Mouse (Mus musculus) cerebellum, postnatal 14 days (tissue): ENCODE results near the gene Lgals2.
"Not testable (repeated sequence)": the region's sequence is repeated elsewhere in the genome, so short reads cannot be mapped to it uniquely, and the experiment has no call there.

Experiments
- DNase-seq, 2 experiments: peaks; one replicate each; pipeline ENCODE4 v3.0.0; 2021; ENCODE audit warnings: mixed read lengths in 2 of 2

Gene Lgals2

DNA sequence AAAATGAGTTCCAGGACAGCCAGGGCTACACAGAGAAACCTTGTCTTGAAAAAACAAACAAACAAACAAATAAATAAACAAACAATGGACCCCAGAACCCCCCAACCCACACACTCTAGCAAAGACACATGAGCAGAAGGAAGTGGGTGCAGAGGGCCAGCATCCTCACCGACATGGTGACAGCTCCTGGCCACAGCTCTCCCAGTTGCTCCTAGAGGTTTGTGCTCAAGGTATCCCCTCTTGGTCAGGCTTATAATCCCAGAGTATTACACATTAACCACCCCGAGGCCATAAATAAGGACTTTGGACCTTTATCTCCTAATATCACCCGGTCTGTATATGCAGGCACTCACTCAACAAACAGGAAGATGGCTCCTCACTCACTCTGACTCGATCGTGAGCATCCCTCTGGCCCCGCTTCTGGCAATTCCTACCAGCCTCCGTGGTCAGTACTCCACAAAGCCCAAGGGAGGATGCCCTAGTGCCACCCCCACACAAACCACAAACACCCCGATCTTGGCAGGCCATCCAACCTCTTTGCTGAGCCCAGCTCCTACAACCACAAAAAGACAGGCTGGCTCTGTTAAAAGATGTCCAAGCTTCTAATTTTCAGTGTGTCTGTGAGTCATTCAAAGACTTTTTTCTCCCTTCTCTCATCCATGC lies at the start of gene Lgals2:
Gene Lgals2, minus strand, starts transcription at position 227 of the 663 bp plus-strand sequence.
- DNase-seq: no peak

DNA sequence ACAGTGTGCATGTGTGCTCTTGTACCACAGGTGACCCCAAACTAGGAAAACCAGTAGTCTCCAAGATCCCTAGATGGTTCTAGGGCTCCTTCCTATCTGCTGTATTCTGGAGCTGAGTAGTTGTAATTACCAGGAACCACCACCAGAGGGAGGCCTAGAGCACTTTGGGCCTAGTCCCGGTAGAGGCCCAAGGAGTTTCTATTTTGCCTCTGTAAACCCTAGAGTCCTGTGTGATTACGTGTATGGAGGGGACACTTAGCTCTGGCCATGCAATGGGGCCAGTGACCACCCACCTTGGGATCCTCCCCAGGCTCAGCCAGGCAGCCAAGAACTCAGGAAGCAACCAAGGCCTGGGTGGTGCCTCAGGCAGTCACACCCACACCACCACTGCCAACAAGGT lies 47.9 kb upstream of the Lgals2 start:
- DNase-seq: peak; percentile 93 to 95

DNA sequence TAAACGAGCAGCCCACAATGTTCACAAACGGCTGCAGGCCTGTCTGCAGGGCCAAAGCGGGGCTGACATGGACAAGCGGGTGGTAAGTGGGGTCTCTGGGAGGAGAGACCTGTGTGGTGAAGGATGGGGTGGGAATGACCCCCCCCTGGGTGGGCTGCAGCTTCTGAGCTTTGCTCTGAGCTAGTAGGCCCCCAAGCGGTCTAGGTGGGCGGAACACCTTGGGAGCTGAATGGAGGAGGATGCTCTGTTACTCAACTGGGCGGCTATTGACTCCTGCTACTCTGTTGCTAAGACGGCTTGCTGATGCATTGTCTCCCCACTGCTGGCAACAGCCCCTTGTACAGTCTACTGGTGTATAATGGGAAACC lies 46.1 kb upstream of the Lgals2 start:
- DNase-seq: no peak

DNA sequence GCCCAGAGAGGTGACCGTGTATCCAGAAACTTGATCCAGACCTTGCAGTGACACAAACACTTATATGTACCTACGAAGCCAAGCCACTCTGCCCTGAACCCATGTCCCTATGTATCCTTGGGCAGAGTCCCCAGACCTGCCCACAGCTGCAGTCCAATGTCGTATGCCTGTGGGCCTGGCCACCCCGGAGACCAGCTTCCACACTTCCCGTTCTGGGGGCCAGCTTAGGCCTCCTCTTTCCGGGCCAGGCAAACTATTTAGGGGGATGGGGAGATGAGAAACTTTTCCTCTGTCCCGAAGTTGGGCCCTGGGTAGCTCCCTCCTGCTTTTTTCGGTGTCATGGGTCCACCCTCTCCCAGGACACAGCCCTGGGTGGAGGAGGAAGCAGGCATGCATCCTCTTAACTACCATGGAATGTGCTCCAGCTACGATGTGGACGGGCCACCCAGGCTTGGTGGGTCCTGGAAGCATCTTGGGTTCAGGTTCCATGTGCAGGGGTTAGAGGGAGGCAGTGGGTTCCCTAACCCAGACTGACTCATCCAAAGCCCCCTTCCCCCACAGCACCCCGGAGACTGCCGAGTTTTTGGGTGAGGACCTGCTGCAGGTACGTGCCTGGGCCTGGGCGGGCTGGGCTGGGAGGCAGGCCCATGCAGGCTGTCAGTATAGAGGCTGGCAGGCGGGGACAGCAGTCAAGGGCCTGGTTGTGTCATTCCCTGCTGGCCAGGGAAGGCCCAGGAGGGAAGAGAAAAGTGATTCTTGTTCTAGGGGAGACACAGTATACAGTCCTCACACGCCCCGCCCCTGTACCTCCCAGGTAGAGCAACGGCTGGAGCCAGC lies 45.5 kb upstream of the Lgals2 start:
- no peak for DNase-seq

DNA sequence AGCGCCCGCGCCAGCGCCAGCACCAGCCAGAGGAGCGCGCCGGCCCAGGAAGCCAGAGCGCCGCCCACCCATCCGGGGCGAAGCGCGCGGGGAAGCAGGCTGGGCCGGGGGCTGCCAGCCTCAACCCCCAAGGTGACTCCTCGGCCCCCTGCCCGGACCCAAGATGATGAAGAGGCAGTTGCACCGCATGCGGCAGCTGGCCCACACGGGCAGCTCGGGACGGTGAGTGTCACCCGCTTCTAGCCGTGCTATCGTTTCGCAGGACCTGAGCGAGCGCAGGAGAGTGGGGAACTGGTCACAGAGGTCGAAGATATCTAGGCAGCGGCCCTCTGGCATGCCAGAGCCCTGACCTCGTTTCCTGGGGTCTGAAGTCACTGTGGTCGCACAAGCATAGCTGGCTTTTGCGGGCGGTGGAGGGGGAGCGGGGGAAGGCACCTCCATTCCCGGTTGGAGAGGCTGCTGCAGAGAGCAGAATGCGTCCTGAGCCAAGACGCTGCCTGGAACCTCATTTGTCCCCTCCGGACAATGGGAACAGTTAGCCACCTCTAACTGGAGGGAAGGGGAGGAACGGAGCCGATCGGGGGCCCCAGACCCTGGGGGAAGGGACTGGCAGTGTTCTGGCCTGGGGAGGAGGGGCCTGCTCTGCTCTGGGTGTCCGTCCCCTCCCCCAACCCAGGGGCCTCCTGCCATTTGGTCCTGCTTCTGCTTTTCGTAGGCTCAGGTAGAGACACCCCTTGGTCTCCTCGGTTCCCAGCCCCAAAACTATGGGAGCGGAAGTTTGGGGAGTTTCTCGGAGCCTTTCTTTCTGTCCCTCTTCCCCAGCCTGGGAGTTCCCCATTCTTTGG lies 44.6 kb upstream of the Lgals2 start, which contains the start of gene Sh3bp1:
Gene Sh3bp1, plus strand, starts transcription at position 29 of the 845 bp plus-strand sequence.
- peak; percentile 48 to 53 for DNase-seq

DNA sequence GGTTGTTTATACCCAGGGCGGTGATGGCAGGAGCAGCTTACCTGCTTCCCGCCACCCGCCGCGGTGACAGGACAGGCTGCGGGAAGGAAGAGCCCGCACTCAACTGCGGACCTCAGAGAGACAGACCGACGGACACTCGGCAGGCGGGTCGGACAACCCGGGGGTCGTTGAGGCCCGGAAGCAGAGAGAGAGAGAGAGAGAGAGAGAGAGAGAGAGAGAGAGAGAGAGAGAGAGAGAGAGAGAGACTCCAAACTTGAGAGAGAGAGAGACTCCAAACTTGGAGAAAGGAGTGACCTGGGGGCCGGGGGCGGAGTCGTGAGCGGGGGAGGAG lies 44.0 kb upstream of the Lgals2 start, which contains the start of gene Gm49510:
Gene Gm49510, plus strand, starts transcription at position 259 of the 331 bp plus-strand sequence.
- no peak for DNase-seq

DNA sequence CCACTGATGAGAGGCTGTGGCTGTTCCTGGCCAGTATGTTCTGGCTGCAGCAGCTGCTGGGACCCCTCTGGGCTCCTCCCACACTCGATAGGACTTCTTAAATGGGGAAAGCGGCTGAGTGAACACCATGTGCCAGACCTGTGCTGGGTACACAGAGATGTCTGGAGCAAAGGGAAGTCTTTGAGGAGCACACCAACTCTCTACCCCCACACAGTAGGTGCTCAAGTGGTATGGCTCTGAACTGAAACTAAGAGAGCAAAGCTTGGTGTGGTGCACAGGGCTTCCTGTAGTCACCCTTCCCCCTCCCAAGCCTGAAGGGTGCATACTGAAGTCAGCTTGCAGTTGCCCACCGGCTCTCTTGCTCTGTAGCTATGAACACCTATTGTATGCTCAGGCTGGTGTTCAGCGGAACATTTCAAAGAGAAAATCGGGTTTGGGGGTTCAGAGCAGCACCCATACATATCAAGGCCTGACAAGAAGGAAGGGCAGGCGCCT lies 43.2 kb upstream of the Lgals2 start:
- DNase-seq: no peak

DNA sequence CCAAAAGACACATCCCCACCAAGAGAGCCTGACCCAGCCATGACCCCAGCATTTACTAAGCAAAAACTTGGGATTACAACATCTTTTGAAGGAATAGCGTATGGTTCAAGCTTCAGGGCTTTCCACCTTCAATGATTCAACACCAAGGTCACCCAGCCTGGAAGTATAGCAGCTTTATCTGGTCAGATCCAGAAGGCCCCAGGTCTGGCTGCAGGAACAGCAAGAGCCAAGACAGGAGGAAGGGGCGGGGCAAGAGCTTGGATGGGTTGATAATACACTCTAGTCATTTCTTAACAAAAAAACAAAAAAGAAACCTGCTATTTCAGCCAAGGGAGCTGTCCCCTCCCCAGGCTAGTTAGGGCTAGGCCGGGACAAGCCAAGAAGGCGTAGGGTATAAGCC lies 42.2 kb upstream of the Lgals2 start:
- DNase-seq: no peak

DNA sequence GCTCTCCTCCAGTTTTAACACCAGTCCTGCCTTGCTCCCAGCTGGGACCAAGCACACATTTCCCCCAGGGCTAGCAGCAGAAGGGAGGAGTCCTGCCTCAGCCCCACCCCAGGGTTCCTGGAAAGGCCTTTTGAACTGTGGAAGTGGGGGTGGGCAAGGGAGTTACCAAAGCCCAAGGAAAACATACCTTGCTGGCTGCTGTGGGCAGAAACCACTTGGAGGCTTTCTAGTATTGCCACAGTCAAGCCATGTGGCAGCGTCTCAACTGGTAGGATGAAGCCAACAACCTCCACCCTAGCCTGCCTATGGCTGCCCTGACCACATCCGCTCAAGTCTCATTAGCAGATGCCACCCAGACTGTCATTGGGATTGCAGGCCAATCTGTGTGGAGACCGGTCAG lies 40.8 kb upstream of the Lgals2 start:
- no peak for DNase-seq

DNA sequence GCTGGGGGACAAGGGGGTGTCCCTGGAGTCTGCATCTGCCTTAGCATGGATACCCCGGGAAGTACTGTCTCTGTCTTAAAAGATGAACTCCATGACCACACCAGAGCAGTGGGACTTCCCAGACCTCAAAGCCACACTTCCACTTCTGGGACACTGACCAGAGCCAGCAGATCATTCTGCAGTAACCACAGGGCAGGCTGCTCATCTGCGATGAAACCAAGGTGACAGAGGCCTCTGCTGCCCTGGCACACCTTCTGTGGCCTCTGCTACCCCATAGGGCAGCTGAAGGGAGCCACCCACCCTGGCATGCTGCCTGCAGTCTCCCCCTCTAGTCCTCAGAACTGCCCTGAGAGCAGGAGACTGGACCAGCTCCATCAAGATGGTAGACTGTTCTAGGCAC lies 40.4 kb upstream of the Lgals2 start:
- DNase-seq: peak in 1 of 2 experiments; percentile 46

DNA sequence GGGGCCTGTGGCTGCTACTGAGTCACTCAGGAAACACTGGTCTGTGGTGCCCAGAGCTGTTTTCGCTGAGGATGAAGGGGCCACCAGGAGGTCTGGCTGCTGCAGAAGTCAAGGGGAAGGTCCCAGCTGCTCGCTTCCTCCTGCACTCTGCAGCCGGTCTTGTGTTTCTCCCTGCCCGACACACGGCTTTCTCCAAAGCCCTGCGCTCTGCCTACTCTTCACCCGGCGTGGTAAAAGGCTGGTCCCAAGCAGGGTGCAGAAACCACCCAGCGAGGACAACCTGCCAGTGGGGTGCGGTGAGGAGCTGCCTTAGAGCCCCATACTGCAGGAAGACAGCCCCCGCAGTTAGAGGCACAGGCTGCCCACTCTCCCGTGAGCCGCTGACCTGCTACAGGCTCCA lies 39.4 kb upstream of the Lgals2 start:
- DNase-seq: no peak

DNA sequence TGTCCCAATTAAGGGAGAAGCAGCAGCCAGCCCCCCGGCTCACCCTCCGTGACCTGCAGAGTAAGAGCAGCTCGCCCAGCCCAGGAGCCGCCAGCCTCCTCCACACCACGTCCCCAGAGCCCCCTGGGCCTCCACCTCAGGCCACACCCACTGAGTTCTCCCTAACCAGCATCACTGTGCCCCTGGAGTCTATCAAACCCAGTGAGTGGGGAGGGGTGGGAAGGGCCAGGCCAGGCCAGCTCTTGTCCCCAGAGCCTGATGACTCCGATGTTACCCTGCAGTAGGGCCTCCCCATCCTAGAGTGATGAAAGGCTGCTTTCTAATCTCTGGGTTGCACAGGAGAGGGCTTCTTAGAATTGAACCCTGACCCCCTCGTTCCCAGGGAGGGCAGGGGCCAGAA lies 37.1 kb upstream of the Lgals2 start:
- DNase-seq: no peak

DNA sequence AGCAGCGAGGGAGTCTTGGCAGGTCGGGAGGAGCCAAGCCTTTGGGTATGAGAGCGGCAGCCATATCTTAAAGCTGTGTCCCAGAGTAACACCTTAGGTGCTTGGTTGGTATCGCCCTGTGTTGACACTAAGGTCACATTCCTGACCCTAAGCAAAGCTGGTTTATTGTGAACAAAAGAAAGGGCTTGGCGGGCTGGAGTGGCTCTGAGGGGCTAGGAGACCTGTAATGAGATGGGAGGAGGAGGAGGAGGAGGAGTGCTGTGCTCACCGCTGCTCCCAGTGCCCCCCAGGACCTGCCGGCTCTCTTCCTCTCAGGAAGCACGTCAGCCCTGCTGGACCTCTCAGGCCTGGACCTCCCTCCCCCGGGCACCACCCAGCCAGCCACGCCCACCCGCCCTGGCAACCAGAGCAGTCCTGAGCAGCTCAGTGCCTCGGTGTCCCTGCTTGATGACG lies 34.1 kb upstream of the Lgals2 start:
- no peak for DNase-seq

DNA sequence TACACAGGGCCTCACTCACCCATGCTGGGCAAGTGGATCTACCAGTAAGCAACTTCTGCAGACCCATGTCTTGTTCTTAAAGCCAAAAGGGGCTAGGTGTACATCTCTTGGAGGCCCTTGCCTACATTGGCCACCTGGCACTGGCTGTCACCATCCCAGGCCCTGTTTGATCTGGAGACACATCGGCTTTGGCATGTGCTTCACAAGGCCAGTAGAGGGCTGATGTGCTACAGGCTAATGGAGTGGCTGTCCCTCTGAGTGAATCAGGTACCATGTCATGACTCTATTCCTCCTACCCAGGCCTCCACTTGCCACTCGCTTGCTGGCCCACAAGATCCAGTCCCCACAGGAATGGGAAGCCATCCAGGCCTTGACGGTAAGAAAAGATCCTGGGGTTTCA lies 26.5 kb upstream of the Lgals2 start:
- no peak for DNase-seq

DNA sequence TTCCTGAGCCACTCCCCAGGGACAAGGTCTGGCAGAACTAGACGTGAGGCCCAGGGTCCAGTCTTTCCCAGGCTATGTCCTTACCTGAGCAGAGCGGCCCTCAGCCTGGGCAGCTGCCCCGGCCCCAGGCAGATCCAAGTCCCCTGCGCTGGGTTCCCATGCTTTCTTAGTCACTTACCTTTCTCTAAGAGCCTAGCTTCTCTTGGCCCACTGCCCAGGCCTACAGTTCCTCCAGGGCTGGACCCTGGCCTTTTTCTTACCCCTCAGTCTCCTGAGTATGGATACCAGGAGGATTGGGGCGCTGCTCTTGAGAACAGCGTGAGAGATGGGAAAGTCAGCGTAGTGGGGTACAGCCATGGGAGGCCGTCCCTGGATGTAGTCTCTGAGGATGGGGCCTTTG lies 25.1 kb upstream of the Lgals2 start:
- DNase-seq: peak in 1 of 2 experiments; percentile 44

DNA sequence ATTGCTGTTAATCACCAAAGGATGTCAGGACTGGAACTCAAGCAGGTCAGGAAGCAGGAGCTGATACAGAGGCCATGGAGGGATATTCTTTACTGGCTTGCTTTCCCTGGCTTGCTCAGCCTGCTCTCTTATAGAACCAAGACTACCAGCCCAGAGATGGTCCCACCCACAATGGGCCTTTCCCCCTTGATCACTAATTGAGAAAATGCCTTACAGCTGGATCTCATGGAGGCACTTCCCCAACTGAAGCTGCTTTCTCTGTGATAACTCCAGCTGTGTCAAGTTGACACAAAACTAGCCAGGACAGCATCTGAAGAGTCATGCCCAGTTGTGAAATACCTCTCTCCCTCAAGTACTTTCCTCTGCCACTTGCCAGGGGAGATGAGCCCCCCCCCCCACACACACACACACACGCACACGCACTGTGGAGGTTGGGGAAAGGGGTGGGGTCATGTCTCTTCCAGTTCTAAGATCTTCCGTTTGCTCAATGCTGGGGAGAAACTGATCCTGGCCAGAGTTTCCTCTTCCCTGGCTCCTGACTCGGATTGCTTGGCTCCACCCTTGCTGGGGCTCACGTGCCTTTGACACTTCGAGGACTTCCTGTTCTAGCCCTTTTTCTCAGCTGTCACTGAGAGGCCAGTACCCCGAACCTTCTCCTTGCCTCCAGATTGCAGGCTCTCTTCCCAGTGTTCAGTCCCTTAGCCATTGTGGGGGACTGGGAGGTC lies 23.6 kb upstream of the Lgals2 start:
- DNase-seq: not testable (repeated sequence)

DNA sequence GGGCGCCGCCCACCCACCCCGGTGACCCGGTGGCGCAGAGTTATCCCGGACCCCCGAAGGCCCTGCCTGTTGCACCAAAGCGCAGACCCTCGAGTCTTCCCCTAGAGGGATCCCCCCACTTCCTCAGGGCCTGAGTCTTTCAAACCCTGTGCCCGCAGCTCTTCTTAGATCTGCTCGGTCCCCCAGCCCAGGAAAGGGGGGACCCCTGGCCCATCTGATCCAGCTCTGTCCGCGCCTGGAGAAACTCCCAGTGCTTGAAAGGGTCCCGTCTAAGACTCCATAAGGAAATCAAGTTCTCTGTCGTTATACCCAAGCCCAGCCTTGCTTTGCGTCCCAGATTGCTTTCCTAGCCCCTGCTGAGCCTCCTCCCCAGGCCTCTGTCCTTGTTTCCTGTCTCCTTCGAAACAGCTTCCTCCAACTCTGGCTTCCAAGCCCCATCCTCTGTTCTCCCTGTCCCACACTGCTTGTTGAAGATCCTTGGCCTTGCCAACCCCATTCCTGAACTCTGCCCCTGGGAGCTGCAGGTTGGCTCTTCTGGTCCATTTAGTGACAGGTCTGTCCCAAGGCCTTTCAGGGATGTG lies 22.6 kb upstream of the Lgals2 start:
- no peak for DNase-seq

DNA sequence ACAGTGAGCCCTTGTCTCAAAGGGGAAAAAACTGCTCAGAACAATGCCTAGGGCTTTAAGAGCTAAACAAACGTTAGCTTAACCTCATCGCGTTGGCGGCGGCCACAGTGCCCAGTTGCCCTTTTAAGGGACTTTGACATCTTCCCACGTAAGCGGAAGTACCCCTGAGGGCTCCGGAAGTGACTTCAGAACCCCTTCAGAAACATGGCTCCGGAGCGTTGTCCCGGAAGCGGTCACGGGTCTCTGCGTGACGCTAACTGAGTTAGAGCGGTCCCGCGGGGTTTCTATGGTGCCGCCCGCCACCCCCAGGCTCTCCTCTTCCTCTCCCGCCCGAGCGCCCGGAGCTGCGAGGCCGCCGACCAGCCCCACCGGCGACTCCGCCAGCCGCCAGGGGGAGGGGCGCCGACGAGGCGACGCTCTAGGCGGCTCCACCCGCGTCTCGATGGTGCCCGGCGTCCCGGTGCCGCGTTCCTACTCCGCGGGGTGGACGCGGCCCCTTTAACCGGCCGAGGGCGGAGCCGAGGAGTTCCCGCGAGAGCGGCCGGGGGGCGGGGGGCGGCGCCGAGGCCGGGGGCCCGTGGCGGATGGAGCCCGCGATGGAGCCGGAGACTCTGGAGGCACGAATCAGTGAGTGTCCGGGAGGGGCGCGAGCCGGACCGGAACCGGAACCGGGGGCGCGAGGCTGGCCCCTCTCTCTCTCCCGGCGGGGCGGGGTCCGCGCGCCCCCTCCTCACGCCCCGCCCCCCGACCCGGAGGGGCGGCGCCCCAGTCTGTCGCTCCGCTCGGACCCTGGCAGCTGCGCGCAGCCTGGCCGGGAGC lies 21.9 kb upstream of the Lgals2 start, which contains the start of gene Gga1:
Gene Gga1, plus strand, starts transcription at position 200 of the 819 bp plus-strand sequence.
- peak; percentile 96 to 97 for DNase-seq

DNA sequence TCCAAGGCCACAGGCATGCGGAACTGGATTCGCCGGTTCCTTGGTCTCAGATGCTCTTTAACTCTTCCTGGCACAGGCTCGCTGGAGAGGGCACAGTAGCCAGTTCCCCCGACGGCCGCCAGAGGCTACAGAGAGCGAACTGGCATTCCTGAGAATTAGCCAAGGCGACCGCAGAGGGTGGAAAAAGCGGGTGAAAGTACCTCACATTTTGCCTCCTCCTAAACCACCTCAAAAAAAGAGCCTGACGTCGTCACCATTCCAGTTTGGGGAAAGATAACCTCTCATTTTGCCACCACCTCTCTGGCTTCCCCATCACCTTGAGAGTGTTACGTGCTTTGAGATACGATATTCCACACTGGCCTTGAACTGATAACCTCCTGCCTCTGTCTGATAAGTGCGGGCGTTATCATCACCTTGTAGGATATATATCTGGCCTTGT lies 20.9 kb upstream of the Lgals2 start:
- peak; percentile 92 to 96 for DNase-seq

DNA sequence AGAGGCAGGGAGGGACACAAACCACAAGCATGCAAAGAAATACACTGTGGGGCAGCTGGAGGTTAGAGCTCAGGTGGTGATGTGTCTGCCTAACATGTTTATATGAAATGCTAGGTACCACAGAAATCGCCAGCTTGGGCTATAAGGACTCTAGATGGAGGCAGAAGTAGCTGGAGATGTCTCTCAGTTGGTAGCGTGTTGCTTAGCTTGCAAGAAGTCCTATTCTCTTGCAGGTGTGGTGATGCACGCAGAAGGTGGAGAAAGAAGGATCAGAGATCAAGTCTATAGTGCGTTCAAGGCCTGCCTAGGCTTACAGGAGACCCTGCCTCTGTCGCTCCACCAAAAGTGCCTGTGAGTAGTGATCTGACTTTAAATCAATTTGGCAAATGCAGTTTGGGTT lies 20.2 kb upstream of the Lgals2 start:
- no peak for DNase-seq

DNA sequence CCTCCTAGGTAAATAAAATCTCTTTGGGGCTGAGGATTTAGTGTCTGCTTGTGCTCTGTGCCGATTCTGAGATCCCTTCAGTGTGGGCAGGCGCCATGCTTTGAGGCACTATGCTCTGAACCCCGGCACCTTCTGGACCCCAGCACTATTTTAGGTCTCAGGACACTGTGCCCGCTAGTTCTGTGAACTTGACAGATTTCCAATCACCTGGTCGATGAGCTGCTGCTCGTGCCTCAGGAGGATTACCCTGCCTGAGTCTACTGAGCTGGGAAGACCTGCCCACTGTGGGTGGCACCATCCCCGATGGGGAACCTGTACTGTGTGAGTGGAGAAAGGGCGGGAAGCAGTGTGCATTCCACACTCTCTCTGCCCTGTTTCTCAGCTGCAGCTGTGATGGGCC lies 19.7 kb upstream of the Lgals2 start:
- no peak for DNase-seq
